Mouse (Mus musculus) limb, embryonic 12.5 days (tissue): ENCODE data around the gene Tomm40. TPM values are rescaled to one million over a fixed set of nuclear protein-coding genes. Genes with fewer than 3 reads are reported as not detected.

ENCODE experiments used
- ATAC-seq: fragments of 200-750 bp; cut with Nextera tagmentation; 2 replicates; pipeline ENCODE4 v1.8.0; 2017; ENCODE audit warnings: low read depth, moderate TSS enrichment; ENCODE audit not compliant: insufficient number of reproducible peaks, insufficient read depth, low FRiP score, low TSS enrichment
- H3K27ac ChIP-seq: fragments of 300-500 bp; sonication (generic); 2 replicates; pipeline ENCODE4 v1.5.1; 2016; ENCODE audit warnings: mild to moderate bottlenecking, moderate library complexity
- H3K27me3 ChIP-seq: fragments of 300-500 bp; sonication (generic); 2 replicates; pipeline ENCODE4 v1.6.1; 2016; ENCODE audit warnings: mild to moderate bottlenecking, moderate library complexity
- H3K36me3 ChIP-seq: fragments of 300-500 bp; sonication (generic); 2 replicates; pipeline ENCODE4 v1.6.1; 2016; ENCODE audit warnings: mild to moderate bottlenecking, moderate library complexity
- H3K4me1 ChIP-seq: fragments of 300-500 bp; sonication (generic); replicated peaks from 2 replicates; pipeline ENCODE4 v1.6.1; 2016
- H3K4me2 ChIP-seq: fragments of 300-500 bp; sonication (generic); 2 replicates; pipeline ENCODE4 v1.6.1; 2016; ENCODE audit warnings: mild to moderate bottlenecking, moderate library complexity
- H3K4me3 ChIP-seq: fragments of 300-500 bp; sonication (generic); replicated peaks from 2 replicates; pipeline ENCODE4 v1.5.1; 2016; ENCODE audit warnings: mild to moderate bottlenecking
- H3K9ac ChIP-seq: fragments of 300-500 bp; sonication (generic); replicated peaks from 2 replicates; pipeline ENCODE4 v1.6.1; 2016; ENCODE audit warnings: mild to moderate bottlenecking, moderate library complexity
- H3K9me3 ChIP-seq: fragments of 300-500 bp; sonication (generic); 2 replicates; pipeline ENCODE4 v1.6.1; 2016; ENCODE audit warnings: mild to moderate bottlenecking, moderate library complexity
- whole genome bisulfite sequencing: fragments of 180-500 bp; shearing (Covaris S2); methylation state at CpG from one replicate; pipeline ENCODE4 v1.1.7; 2016; 5-methylcytosine and 5-hydroxymethylcytosine counted together
- polyA plus RNA-seq: library from polyadenylated mRNA; unstranded; fragments of >200 nt; fragmentation: Nextera tagmentation; extraction: Ambion mirVana; gene quantifications from 2 replicates; pipeline ENCODE4 v1.2.1, GENCODE M21; 2016

Gene Tomm40
- polyA plus RNA-seq, 1 experiment from 2014 or later: 174 TPM

GRCm38 (mm10) chr7:19683771-19684201 is 31.5 kb downstream of the Tomm40 start:
- Histone ChIP-seq H3K9me3 (no peaks in the 10 kb centered on the region), H3K4me2 (no peak overlapping the region), H3K36me3 (no peaks in the 10 kb centered on the region), H3K9ac (no peak overlapping the region), H3K27me3 (no peaks in the 10 kb centered on the region), H3K4me1 (no peaks in the 10 kb centered on the region), H3K27ac (no peak overlapping the region), H3K4me3 (no peak overlapping the region)
- no peak for ATAC-seq
- WGBS: 94% methylated on average over 6 of the region's 6 CpGs

GRCm38 (mm10) chr7:19682979-19683378 is 32.3 kb downstream of the Tomm40 start:
- 66% methylated on average over 3 of the region's 3 CpGs for WGBS
- Histone ChIP-seq H3K9ac (0 out of 2 replicates have a peak overlapping the region, but pooled peaks have one; percentile 31), H3K4me1 (no peaks in the 10 kb centered on the region), H3K27ac (no peak overlapping the region), H3K36me3 (no peaks in the 10 kb centered on the region), H3K4me3 (no peak overlapping the region), H3K9me3 (no peaks in the 10 kb centered on the region), H3K27me3 (no peaks in the 10 kb centered on the region), H3K4me2 (no peak overlapping the region)
- ATAC-seq: no peak

GRCm38 (mm10) chr7:19681202-19681694 is 34.0 kb downstream of the Tomm40 start, which contains the start of the genes Gm44805 and Apoc4:
TSS of gene Gm44805 (minus strand) at chr7:19681423.
TSS of gene Apoc4 (minus strand) at chr7:19681479.
- Histone ChIP-seq H3K4me2 (no peak within 1 kb of the TSS), H3K4me3 (no peak within 1 kb of the TSS), H3K9me3 (no peaks in the 10 kb centered on the region), H3K36me3 (no peaks in the 10 kb centered on the region), H3K4me1 (no peaks in the 10 kb centered on the region), H3K9ac (no peak within 1 kb of the TSS), H3K27me3 (no peaks in the 10 kb centered on the region), H3K27ac (no peak within 1 kb of the TSS)
- WGBS: 53% methylated on average over 8 of the region's 8 CpGs
- ATAC-seq: no peak

GRCm38 (mm10) chr7:19680702-19681101 is 34.5 kb downstream of the Tomm40 start:
- H3K4me3 ChIP-seq: no peak overlapping the region
- no peak overlapping the region for H3K4me2 ChIP-seq
- no peaks in the 10 kb centered on the region for H3K9me3 ChIP-seq
- WGBS: 88% methylated on average over 2 of the region's 2 CpGs
- H3K4me1 ChIP-seq: no peaks in the 10 kb centered on the region
- no peak for ATAC-seq
- H3K9ac ChIP-seq: no peak overlapping the region
- no peaks in the 10 kb centered on the region for H3K36me3 ChIP-seq
- no peak overlapping the region for H3K27ac ChIP-seq
- no peaks in the 10 kb centered on the region for H3K27me3 ChIP-seq

GRCm38 (mm10) chr7:19678901-19679300 is 36.3 kb downstream of the Tomm40 start:
- no peak for ATAC-seq
- Histone ChIP-seq H3K36me3 (no peaks in the 10 kb centered on the region), H3K27me3 (no peaks in the 10 kb centered on the region), H3K27ac (no peak overlapping the region), H3K4me2 (no peak overlapping the region), H3K4me1 (no peaks in the 10 kb centered on the region), H3K4me3 (no peak overlapping the region), H3K9me3 (no peaks in the 10 kb centered on the region), H3K9ac (no peak overlapping the region)
- whole genome bisulfite sequencing: 93% methylated on average over 3 of the region's 3 CpGs

- H3K4me3 ChIP-seq: no peak within 1 kb of the TSS
- no peak within 1 kb of the TSS for H3K4me2 ChIP-seq
- H3K9ac ChIP-seq: 0 out of 2 replicates have a peak within 1 kb of the TSS, but pooled peaks have one; percentile 12
- ATAC-seq: no peak
- no peaks in the 10 kb centered on the region for H3K27me3 ChIP-seq
- no peaks in the 10 kb centered on the region for H3K36me3 ChIP-seq
- no peaks in the 10 kb centered on the region for H3K9me3 ChIP-seq
- H3K4me1 ChIP-seq: no peaks in the 10 kb centered on the region
- WGBS: 76% methylated on average over 8 of the region's 8 CpGs
- H3K27ac ChIP-seq: no peak within 1 kb of the TSS
Observed at GRCm38 (mm10) chr7:19677872-19678271, 37.4 kb downstream of the Tomm40 start, which contains the start of gene Apoc2. TSS of gene Apoc2 (minus strand) at chr7:19677941.

GRCm38 (mm10) chr7:19676662-19677061 is 38.6 kb downstream of the Tomm40 start:
- 59% methylated on average over 1 of the region's 1 CpGs for WGBS
- H3K4me1 ChIP-seq: no peaks in the 10 kb centered on the region
- no peak overlapping the region for H3K27ac ChIP-seq
- no peak overlapping the region for H3K4me3 ChIP-seq
- H3K36me3 ChIP-seq: no peaks in the 10 kb centered on the region
- H3K9ac ChIP-seq: no peak overlapping the region
- no peaks in the 10 kb centered on the region for H3K27me3 ChIP-seq
- H3K4me2 ChIP-seq: no peak overlapping the region
- ATAC-seq: no peak
- no peaks in the 10 kb centered on the region for H3K9me3 ChIP-seq

- WGBS: 83% methylated on average over 10 of the region's 10 CpGs
Observed at GRCm38 (mm10) chr7:19675824-19676223, 39.4 kb downstream of the Tomm40 start.

GRCm38 (mm10) chr7:19673083-19673699 is 42.0 kb downstream of the Tomm40 start:
- Histone ChIP-seq H3K9ac (no peak overlapping the region), H3K27me3 (no peaks in the 10 kb centered on the region), H3K4me2 (no peak overlapping the region), H3K9me3 (no peaks in the 10 kb centered on the region), H3K4me1 (no peaks in the 10 kb centered on the region; the same call in 1 of the 2 replicates), H3K27ac (no peak overlapping the region), H3K36me3 (no peaks in the 10 kb centered on the region), H3K4me3 (no peak overlapping the region)
- WGBS: 64% methylated on average over 14 of the region's 14 CpGs
- no peak for ATAC-seq

More at GRCm38 (mm10) chr7:19675824-19676223, 39.4 kb downstream of the Tomm40 start:
- Histone ChIP-seq H3K36me3 (no peaks in the 10 kb centered on the region), H3K27ac (no peak overlapping the region), H3K4me1 (no peaks in the 10 kb centered on the region), H3K4me3 (no peak overlapping the region), H3K9me3 (no peaks in the 10 kb centered on the region), H3K4me2 (no peak overlapping the region), H3K9ac (no peak overlapping the region), H3K27me3 (no peaks in the 10 kb centered on the region)
- no peak for ATAC-seq

- no peak for ATAC-seq
- Histone ChIP-seq H3K4me1 (no peaks in the 10 kb centered on the region; the same call in 1 of the 2 replicates), H3K9me3 (no peaks in the 10 kb centered on the region), H3K27ac (no peak overlapping the region), H3K27me3 (no peaks in the 10 kb centered on the region), H3K9ac (no peak overlapping the region), H3K36me3 (no peaks in the 10 kb centered on the region), H3K4me2 (no peak overlapping the region), H3K4me3 (no peak overlapping the region)
- 64% methylated on average over 10 of the region's 10 CpGs for WGBS
Observed at GRCm38 (mm10) chr7:19671511-19671910, 43.7 kb downstream of the Tomm40 start.

GRCm38 (mm10) chr7:19668947-19669721 is 46.1 kb downstream of the Tomm40 start:
- Histone ChIP-seq H3K27me3 (no peaks in the 10 kb centered on the region), H3K4me1 (peaks cover 4% of the 10 kb centered on the region), H3K9ac (peak overlapping the region; percentile 14; the same call in 1 of the 2 replicates), H3K4me2 (peak overlapping the region; percentile 40), H3K4me3 (0 out of 2 replicates have a peak overlapping the region, but pooled peaks have one; percentile 2), H3K36me3 (no peaks in the 10 kb centered on the region), H3K27ac (peak overlapping the region; percentile 53; the same call in 1 of the 2 replicates), H3K9me3 (no peaks in the 10 kb centered on the region)
- peak; percentile 73 for ATAC-seq
- 5% methylated on average over 10 of the region's 10 CpGs for WGBS
